Mouse (Mus musculus) large intestine, adult 2 months (tissue): ENCODE measurements around the gene Fam172a. TPM values are rescaled to one million over a fixed set of nuclear protein-coding genes. Genes with fewer than 3 reads are reported as not detected.

Source experiments
- DNase-seq: peaks from one replicate; pipeline ENCODE4 v3.0.0-alpha.2; 2012; ENCODE audit warnings: low read depth, low spot score
- WGBS: fragments of 180-500 bp; shearing (Covaris S2); methylation state at CpG from one replicate; pipeline ENCODE4 v1.1.7; 2018; 5-methylcytosine and 5-hydroxymethylcytosine counted together
- polyA plus RNA-seq: library from polyadenylated mRNA; depleted of rRNA; stranded (reverse); fragments of >200 nt; gene quantifications from 2 replicates; pipeline ENCODE4 v1.2.3, GENCODE M21; 2012

The Fam172a gene
- polyA plus RNA-seq, 1 experiment: 2.1 TPM

DNA sequence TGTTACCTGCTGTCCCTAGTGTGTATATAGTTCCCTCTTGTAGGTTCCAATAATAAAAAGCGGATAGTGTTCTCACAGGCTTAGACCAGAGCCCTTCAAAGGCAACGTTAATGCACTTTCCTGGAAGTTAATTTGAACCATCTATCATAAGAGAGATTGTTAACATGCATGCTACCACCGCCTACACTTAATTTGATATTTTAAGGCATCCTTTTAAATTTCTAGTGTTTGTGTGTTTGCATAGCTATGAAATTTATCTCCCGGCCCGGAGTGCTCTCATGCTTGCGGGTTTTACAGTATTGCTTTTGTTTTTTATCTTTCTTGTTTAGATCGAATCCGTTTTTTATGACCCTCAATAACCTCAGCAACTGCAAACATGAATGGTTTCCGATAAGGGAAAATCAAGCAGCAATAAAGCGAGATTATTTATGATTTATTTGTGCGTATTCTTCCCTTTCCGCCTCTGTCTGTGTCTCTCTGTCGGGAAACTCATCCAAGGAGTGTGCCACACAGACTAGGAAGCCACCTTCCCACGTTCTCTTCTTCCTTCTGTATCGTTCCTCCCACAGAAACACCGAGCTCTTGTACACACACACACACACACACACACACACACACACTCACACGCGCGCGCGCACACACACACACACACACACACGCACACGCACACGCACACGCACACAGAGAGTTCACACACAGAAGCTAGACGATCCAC lies 492.5 kb downstream of the Fam172a start:
- DNase-seq: no peak
- 32% methylated on average over 26 of the region's 26 CpGs for WGBS

DNA sequence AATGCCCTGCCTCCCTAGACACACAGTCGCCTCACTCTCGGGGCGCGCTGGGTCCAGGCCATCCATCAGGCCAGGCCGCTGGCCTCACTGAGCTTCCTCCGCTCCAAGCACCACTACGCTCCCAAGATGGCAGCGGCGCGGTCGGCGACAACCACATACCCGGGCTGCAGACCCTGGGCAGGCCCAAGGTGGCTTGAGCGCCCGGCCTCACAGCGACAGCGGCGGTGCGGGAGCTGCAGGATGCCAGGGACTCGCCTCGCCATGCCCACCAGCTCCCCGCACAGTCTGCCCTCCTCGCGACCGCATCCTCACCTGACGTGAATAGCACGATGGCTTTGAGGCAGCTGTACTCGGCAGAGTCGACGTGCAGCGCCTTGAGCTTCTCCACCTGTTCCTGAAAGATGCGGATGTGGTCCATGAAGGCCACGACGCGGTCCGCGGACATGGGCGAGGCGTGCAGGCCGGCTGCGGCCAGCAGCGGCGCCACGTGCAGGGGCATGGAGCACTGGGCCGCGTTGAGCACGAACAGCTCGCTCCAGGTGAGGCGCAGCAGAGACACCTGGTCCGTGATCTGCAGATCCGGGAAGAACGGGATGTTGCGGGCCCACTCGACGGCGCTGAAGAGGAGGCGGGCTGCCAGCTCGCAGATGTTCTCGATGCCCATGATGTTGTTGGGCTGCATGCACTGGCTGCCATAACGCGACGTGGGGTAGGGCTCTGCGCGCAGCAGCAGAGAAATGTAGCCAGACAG lies 493.2 kb downstream of the Fam172a start:
- DNase-seq: no peak
- 26% methylated on average over 64 of the region's 64 CpGs for WGBS

GRCm38 (mm10) chr13:78195601-78196115 lies 493.8 kb downstream of the Fam172a start:
- DNase-seq: no peak
- 34% methylated on average over 13 of the region's 13 CpGs for WGBS

- no peak for DNase-seq
- WGBS: 54% methylated on average over 7 of the region's 7 CpGs
These were observed 494.5 kb downstream of the Fam172a start for GRCm38 (mm10) chr13:78196236-78196796.

GRCm38 (mm10) chr13:78197286-78197818 lies 495.5 kb downstream of the Fam172a start:
- 7% methylated on average over 9 of the region's 9 CpGs for WGBS
- no peak for DNase-seq

- WGBS: under 1% methylated on average over 28 of the region's 33 CpGs
- no peak for DNase-seq
These were observed 496.1 kb downstream of the Fam172a start for GRCm38 (mm10) chr13:78197819-78198390.

GRCm38 (mm10) chr13:78198391-78198870 lies 496.6 kb downstream of the Fam172a start:
- DNase-seq: no peak
- 1% methylated on average over 35 of the region's 63 CpGs for WGBS

- DNase-seq: no peak
- WGBS: 1% methylated on average over 86 of the region's 92 CpGs
These were observed 497.2 kb downstream of the Fam172a start for GRCm38 (mm10) chr13:78198871-78199641.

- 1% methylated on average over 14 of the region's 14 CpGs for WGBS
- DNase-seq: no peak
These were observed 497.9 kb downstream of the Fam172a start, which contains the start of gene Nr2f1 for GRCm38 (mm10) chr13:78199642-78200160. Gene Nr2f1 (minus strand): TSS chr13:78199757.

DNA sequence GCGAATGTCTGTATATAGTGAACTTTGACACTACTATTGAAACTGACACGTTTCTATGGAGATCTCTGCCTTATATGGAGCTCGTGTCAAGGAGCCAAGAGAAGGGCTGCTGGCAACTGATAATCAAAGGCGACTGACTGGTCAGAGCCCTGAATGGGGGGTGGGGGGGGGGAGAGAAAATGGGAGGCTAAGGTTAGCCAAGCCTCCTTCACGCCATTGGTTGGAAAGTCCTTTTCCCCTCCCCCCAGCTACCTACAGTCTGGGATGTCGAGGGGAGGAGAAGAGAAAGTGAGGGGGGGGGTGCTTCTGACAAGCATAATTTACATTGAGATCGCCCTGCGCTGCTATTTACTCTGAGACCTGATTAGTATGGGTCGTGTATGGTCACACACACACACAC lies 498.6 kb downstream of the Fam172a start:
- no peak for DNase-seq
- WGBS: under 1% methylated on average over 9 of the region's 9 CpGs

DNA sequence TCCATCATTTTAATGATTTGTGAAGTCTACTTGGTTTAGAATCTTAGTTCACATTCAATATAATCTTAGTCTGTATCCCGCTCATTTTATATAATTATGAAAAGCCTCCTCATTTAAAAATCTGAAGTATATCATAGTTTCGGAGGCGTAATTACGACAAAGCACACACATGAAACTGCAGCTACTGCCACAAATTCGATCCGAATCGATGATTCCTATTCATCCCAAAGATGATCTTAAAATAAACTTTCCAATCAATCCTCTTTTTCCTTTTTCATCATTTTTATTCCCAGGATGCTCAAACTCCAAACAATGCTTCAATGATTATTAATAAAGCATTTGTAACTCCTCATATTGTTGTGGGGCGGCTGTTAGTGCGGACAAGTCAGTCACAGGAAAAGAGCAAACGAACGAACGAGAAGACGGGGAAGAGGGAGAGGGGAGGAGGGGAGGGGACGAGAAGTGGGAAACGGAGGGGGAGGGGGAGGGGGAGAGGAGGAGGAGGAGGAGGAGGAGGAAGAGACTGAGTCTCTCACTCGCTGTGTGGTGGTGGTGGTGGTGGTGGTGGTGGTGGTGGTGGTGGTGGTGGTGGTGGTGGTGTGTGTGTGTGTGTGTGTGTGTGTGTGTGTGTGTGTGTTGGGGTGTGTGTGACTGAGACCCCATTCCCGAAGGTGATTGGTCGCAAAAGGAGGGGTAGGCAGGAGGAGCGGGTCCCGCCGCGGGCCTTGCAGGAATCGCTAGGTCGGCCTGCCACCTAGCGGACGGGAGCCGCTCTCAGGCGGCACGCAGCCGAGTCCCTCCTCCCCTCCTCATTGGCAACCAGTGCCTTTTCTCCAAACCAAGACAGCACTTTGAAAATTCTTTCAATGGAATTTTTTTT lies 499.4 kb downstream of the Fam172a start:
- no peak for DNase-seq
- WGBS: 4% methylated on average over 28 of the region's 30 CpGs

- WGBS: 5% methylated on average over 22 of the region's 22 CpGs
- no peak for DNase-seq
These were observed 500.2 kb downstream of the Fam172a start for GRCm38 (mm10) chr13:78201871-78202565.

DNA sequence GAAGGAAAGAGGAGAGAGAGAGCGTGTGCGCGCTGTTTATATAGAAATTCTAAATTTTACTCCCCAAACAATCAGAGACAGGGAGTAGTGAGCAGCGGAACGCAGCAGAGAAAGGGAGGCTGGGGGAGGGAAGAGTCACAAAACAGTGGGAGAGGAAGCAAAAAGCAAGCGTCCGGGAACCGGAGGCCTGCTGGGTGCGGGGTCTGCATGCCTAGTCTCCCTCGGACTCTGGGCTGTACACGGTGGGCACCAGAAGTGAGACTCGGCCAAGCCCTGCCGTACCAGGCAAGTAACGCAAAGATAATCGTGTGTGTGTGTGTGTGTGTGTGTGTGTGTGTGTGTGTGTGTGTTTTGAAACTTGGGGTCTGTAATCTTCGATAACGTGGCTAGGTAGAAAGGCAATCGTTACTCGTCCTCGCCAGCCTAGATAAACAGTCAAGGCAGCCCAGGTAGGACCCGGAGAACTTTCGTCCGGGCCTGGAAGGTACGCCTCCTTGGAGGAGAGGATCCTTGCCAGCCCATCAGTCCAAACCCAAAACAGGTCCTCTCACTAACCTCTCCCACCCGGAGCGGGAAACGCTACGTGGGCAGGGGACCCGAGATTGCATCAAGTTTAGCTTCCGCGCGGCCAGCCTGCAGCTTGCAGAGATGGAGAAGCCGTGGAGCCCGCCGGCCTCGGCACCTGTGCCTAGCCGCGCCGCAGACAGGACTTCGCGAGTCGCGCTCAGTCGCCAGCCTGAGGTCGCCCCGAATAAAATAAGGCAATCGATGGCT lies 500.9 kb downstream of the Fam172a start:
- WGBS: 2% methylated on average over 47 of the region's 47 CpGs
- no peak for DNase-seq

- DNase-seq: no peak
- WGBS: 3% methylated on average over 37 of the region's 37 CpGs
These were observed 501.7 kb downstream of the Fam172a start for GRCm38 (mm10) chr13:78203348-78204061.

GRCm38 (mm10) chr13:78205426-78205825 lies 503.6 kb downstream of the Fam172a start:
- DNase-seq: no peak

- WGBS: 57% methylated on average over 7 of the region's 7 CpGs
- DNase-seq: no peak
These were observed 505.1 kb downstream of the Fam172a start for GRCm38 (mm10) chr13:78206891-78207430.
